Mouse (Mus musculus): ENCODE data around the gene Klhdc7b.
A peak's percentile ranks its signal among the peaks of the same experiment; 100 is the strongest.

The Klhdc7b gene

GRCm38 (mm10) chr15:89384617-89385016, at the start of gene Klhdc7b:
Klhdc7b (plus strand) TSS chr15:89384917.
- DNase-seq (ENCODE audit: low spot score) = no peak

GRCm38 (mm10) chr15:89336422-89336821, 48.3 kb upstream of the Klhdc7b start:
- DNase-seq (ENCODE audit: low spot score) = no peak

GRCm38 (mm10) chr15:89339696-89340095, 45.0 kb upstream of the Klhdc7b start:
- no peak for DNase-seq (ENCODE audit: low spot score)

- DNase-seq (ENCODE audit: low spot score) = no peak
Observed at GRCm38 (mm10) chr15:89340136-89340535, 44.6 kb upstream of the Klhdc7b start.

GRCm38 (mm10) chr15:89341678-89342077, 43.0 kb upstream of the Klhdc7b start:
- DNase-seq (ENCODE audit: low spot score) = no peak

- no peak for DNase-seq (ENCODE audit: low spot score)
Observed at GRCm38 (mm10) chr15:89343325-89343724, 41.4 kb upstream of the Klhdc7b start.

- no peak for DNase-seq (ENCODE audit: low spot score)
Observed at GRCm38 (mm10) chr15:89350447-89350846, 34.3 kb upstream of the Klhdc7b start.

- no peak for DNase-seq (ENCODE audit: low spot score)
Observed at GRCm38 (mm10) chr15:89351302-89351701, 33.4 kb upstream of the Klhdc7b start.

- DNase-seq (ENCODE audit: low spot score) = no peak
Observed at GRCm38 (mm10) chr15:89352054-89352453, 32.7 kb upstream of the Klhdc7b start.

- DNase-seq (ENCODE audit: low spot score) = no peak
Observed at GRCm38 (mm10) chr15:89352795-89353194, 31.9 kb upstream of the Klhdc7b start.

GRCm38 (mm10) chr15:89353837-89354236, 30.9 kb upstream of the Klhdc7b start:
- no peak for DNase-seq (ENCODE audit: low spot score)

- no peak for DNase-seq (ENCODE audit: low spot score)
Observed at GRCm38 (mm10) chr15:89354455-89354854, 30.3 kb upstream of the Klhdc7b start.

- peak; percentile 96 for DNase-seq (ENCODE audit: low spot score)
Observed at GRCm38 (mm10) chr15:89355241-89356187, 29.2 kb upstream of the Klhdc7b start, which contains the start of the genes Lmf2 and Ncaph2. Lmf2 (minus strand) TSS chr15:89355659. Ncaph2 (plus strand) TSS chr15:89355719.

GRCm38 (mm10) chr15:89356372-89356771, 28.3 kb upstream of the Klhdc7b start:
- DNase-seq (ENCODE audit: low spot score) = peak; percentile 57

- DNase-seq (ENCODE audit: low spot score) = no peak
Observed at GRCm38 (mm10) chr15:89358784-89359183, 25.9 kb upstream of the Klhdc7b start.

- DNase-seq (ENCODE audit: low spot score) = no peak
Observed at GRCm38 (mm10) chr15:89363051-89363450, 21.7 kb upstream of the Klhdc7b start.

- no peak for DNase-seq (ENCODE audit: low spot score)
Observed at GRCm38 (mm10) chr15:89365141-89365551, 19.6 kb upstream of the Klhdc7b start.

- DNase-seq (ENCODE audit: low spot score) = no peak
Observed at GRCm38 (mm10) chr15:89372068-89372467, 12.6 kb upstream of the Klhdc7b start.

- no peak for DNase-seq (ENCODE audit: low spot score)
Observed at GRCm38 (mm10) chr15:89372536-89372935, 12.2 kb upstream of the Klhdc7b start.

GRCm38 (mm10) chr15:89373027-89373761, 11.5 kb upstream of the Klhdc7b start:
- peak; percentile 89 for DNase-seq (ENCODE audit: low spot score)

GRCm38 (mm10) chr15:89373762-89374248, 10.9 kb upstream of the Klhdc7b start, which contains the start of gene Sco2:
Sco2 (minus strand) TSS chr15:89373846.
- DNase-seq (ENCODE audit: low spot score) = peak; percentile 96

GRCm38 (mm10) chr15:89374340-89374739, 10.4 kb upstream of the Klhdc7b start:
- no peak for DNase-seq (ENCODE audit: low spot score)
